Mouse (Mus musculus) bone marrow macrophage, adult 2 months (primary cell): Measurements from ENCODE around the gene Bod1l.

Source experiments
- CTCF ChIP-seq: IDR thresholded peaks from 2 replicates; pipeline ENCODE4 v1.5.1; 2012; ENCODE audit warnings: low read depth, mild to moderate bottlenecking, low read length, moderate library complexity
- POLR2A ChIP-seq: IDR thresholded peaks from 2 replicates; pipeline ENCODE4 v1.6.1; 2012; ENCODE audit warnings: mild to moderate bottlenecking, low read depth, low read length, borderline replicate concordance

- TF ChIP-seq CTCF (no peak), POLR2A (no peak)
These were observed 49.2 kb upstream of the Bod1l start for GRCm38 (mm10) chr5:41893351-41893750.
